Mouse (Mus musculus): ENCODE measurements around the gene Gnl2. TPM values are rescaled to one million over a fixed set of nuclear protein-coding genes. Genes with fewer than 3 reads are reported as not detected.

The Gnl2 gene
- total RNA-seq (2015) (87.0 and 101 TPM in 2 replicates), total RNA-seq (2017) (133 and 205 TPM in 2 replicates)

DNA sequence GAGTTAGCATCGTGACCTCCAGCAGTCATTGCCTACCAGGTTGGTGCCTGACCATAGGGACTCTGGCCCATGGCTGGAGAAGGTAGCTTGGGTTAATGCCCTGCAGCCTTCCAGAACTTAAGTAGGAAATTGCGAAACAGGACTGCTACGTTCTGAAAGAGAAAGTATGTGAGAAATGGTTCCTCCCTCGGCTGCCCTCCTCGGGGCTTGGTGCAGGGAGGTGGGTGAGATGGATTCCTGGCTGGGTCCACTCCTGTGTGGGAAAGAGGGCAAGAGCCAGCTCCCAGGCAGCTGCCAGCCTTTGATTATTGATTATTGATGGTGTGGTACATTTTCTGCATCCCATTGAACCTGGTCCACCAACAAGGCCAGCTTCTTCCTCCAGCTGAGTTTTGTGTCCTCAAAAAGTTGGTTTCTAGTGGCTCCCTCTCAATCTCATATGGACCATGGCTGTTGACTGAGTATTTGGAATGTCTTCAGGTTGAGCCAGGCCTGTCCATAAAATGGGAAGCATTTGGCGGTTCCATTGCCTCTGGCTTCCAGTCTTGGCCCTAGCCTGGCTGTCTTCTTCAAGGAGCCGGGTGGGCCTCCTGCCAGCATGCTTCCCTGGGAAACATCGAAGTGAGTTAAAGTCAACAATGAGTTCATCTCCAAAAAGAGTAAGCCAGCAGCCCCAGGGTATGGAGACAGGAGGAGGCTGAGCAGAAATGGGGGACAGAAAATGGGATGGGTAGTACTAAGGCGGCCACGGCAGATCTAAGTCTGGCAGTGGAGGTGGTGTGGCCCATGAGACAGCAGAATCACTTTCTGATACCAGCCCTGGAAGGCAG, at the start of gene Gnl2:
Gnl2 (plus strand) TSS at position 780 of the 830 bp plus-strand sequence.
- peak; percentile 86 for ATAC-seq (replicated peaks; ENCODE audit: poor library complexity)

DNA sequence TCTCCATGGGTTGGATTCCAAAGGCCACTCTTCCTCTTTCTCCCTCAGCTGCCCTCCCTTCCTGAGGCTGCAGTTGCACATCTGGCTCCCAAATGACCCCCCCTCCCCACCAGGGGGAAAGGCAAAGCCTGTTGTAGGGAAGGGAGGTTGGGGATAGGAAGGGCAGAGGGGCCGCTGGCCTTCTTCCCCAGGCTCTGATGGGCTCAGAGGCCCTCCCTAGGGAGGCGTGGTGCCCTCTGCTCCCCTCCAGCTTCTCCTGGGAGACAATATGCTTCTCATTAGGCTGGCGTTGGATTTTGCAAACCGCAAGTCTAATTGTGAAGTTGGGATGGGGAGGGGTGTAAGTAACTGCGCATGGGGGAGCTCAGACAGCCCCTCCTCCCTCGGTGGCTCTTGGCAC, 47.7 kb upstream of the Gnl2 start:
- peak; percentile 23; the same call in 1 of the 2 replicates for ATAC-seq (replicated peaks; ENCODE audit: poor library complexity)

- ATAC-seq (replicated peaks; ENCODE audit: poor library complexity), result peak; percentile 68
Observed at GRCm38 (mm10) chr4:124969219-124969848, 47.1 kb upstream of the Gnl2 start.

- ATAC-seq (replicated peaks; ENCODE audit: poor library complexity), result no peak
Observed at GRCm38 (mm10) chr4:124970194-124970593, 46.2 kb upstream of the Gnl2 start.

DNA sequence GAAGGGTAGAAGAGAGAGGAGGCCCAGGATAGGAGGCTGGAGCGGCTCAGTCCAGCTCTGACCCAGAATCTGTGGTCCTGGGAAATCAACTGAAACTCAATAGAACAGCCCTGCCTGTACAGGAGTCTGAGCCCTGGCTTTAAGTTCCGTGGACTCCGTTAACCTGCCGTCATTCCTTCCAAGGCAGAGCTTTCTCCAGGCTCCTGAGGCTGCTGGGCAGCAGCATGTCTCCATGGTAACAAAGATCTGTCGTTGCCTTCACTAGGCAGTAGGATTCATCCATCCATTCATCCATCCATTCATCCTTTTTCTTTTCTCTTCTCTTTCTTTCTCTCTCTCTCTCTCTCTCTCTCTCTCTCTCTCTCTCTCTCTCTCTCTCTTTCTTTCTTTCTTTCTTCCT, 45.7 kb upstream of the Gnl2 start:
- no peak for ATAC-seq (replicated peaks; ENCODE audit: poor library complexity)

DNA sequence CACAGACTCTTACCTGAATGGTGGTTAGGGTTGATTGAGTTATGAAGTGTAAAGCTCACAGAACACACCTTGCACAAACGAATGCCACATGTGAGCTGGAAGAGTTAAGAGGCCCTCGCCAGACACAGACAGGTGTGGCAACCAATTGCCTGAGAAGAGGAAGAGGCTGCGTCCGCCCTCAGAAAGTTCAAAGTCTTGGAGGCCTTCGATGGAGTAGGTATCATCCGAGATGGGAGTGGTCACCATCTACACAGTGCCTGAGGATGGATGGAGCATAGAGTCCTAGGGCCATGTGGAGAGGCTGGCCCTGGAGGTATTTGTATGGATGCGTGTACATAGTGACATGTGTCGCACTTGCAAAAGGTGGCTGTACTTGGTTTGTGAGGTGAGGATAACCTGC, 45.3 kb upstream of the Gnl2 start:
- ATAC-seq (replicated peaks; ENCODE audit: poor library complexity), result no peak

DNA sequence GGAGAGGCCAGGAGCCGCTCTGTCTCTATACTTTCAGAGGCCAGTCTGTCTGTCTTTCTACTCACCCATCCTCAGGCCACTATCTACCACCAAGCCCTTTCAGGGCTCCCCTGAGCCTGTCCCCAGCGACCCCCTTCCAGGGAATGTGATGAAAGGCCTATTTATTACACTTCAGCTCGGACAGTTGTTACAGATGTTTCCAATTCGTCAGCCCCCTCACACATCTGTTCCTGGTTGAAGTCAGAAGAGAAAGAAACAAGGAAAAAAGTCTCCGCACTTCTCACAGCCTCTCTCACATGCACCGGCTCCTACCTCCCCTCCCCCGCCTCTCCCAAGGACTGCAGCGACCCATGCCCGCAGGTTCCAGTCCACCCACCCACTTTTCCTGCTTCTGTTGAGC, 44.1 kb upstream of the Gnl2 start:
- no peak for ATAC-seq (replicated peaks; ENCODE audit: poor library complexity)

DNA sequence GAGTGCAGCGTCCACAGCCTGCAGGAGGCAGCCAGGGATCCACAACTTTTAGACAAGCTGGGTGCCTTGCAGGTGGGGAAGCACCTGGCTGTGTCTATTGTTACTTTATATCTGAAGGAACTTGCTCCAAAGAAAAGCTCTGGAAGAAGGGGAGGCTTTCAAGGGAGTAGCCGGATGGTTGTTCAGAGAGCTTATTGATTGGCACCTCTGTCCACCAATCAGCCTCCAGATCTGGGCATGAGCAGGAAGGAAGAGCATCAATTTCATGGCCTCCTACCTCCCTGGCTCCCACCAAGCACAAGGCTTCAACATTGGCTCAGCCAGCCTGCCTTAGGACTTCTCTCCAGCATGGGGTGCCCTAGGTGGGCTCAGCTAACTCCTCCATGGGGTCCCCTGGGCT, 43.1 kb upstream of the Gnl2 start:
- no peak for ATAC-seq (replicated peaks; ENCODE audit: poor library complexity)

GRCm38 (mm10) chr4:124978201-124978600, 38.2 kb upstream of the Gnl2 start:
- no peak for ATAC-seq (replicated peaks; ENCODE audit: poor library complexity)

DNA sequence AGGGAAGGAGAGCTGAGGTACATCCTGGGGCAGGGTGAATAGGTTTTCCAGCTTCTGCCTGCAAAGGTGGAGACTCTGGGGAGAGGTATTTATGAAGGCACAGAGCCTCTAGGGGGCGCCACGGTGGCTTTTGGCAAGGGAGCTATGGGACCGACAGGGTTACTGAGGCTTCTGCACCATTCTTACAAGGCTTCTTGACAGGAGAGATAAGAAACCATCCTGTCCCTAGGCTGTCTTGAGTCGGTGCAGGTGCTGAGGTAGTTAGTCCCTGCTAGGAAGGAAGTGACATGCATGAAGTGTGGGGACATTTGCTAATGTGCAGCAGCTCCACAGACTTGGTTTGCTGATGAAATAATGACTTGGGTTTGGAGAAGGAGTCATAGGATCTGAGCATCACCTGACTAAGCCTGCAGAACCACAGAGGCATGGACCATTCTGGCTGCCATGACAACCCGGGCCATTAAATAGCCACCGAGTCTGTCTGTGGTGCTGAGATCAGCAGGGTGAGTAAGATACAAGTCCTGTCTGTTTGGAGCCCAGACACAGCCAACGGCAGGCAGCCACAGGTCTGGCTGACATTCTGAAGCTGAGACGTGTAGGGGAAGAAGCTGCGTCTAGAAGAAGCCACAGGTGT, 32.4 kb upstream of the Gnl2 start:
- peak; percentile 76 for ATAC-seq (replicated peaks; ENCODE audit: poor library complexity)

DNA sequence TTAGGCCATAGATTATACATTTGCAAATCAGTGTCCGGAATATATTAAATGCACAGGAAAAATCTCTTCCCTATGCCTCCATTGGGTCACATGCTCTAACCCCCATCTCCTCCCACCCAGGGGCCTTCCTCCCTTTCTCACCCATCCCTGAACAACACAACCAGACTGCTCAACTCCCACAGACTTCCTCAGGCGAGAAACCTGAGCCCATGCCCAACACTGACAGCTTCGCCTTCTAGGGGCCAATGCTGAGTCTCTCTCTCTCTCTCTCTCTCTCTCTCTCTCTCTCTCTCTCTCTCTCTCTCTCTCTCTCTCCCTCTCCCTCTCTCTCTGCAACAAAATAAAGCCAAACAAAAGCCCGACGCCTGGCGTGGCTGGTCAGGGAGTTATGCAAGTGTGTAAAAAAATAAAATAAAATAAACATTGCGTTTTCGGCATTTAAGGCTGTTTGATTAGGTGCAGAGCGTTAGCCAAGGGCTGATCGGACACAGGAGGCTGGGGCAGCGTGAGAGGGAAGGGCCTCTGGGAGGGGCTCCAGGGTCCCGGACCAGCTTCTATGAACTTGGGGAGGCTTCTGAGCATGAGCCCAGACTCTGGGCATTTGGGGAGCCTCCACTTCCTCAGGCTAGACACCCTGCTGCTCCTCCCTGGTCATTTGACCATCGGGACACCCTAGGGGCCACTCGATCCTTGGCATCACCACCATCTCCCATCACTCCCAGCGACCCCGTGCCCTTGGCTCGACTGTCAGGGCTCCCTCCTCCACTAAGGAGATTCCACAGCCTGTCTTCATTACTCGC, 31.3 kb upstream of the Gnl2 start:
- no peak for ATAC-seq (replicated peaks; ENCODE audit: poor library complexity)

DNA sequence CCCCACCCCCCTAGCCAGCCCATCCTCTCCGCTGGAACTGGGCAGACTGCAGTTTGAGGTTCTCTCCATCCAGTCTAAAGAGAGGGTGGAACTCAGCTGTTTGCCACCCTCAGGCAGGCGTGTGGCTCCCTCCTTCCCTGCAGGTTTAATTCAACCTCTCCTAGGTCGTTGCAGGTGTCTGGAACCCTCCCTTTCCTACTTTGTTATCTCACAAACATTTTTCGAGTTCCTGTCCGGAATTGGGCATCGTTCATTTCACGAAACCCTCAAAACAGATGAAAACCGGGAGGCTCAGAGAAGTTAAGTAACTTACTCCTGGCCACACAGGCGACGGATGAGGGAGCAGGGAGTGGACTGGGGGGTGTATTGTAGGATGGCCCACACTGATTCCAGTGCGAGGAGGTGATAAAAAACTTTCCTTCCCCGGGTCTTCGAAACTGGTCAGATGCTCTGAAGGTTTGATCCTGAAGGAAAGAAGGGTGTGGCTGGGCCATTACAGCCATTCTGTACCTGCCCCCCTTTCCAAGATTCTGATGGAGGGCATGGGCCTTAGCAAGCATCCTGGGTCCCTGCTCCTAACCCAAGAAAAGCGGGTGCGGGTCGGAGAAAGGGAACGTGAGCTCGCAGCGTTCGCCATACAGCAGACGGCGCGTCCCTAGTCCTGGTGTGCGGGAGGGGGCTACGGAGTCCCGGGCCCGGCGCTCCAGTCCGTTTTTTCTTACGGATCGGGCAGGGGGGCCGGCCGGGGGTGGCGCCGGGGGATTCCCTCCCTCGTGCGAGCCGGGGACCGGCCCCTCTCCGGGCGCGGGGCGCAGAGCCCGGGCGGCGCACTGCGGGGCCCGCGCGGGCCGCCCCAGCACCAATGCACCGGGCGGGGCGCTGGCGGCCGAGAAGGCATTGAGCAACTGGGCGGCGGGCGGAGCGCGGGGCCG, 30.4 kb upstream of the Gnl2 start, which contains the start of gene Rspo1:
Rspo1 (plus strand) TSS at position 760 of the 932 bp plus-strand sequence.
- ATAC-seq (replicated peaks; ENCODE audit: poor library complexity), result no peak

DNA sequence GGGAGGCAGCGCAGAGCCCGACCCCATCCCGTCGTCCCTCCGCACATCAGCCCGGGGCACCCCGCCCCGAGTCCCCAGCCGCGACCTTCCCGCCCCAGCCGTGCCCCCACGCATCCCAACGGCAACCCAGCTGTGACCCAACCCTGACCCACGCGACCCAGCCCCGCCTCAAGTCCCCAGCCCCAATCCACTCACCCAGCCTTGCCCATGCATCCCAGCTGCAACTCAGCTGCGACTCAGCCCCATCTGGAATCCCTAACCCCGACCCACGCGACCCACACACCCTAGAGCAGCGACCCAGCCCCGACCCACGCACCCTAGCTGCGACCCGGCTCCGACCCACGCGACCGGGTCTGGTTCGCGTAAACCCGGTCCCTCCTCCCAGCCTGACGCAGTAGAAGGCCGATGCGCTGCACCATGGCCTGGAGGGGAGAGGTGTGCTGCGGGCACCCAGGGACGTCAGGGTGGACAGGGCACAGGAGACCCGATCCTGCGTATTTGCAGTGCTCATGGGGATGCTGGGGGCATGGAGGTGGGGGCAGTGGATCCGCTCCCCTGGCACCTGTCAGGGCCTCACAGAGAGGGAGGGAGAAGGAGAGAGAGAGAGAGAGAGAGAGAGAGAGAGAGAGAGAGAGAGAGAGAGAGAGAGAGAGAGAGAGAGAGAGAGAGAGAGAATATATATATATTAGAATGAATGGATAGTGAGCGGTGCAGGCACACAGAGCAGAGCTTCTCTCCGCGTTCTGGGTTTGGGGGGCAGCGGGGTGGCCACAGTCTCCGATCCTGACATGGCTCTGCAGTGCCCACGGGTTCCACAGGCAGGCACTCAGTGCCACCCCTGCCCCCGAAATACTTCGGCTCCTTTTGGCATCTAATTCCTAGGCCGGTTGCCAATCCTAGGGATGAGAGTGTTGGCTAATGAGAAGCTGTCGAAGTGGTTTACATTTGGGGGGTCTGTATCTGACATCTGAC, 29.4 kb upstream of the Gnl2 start:
- ATAC-seq (replicated peaks; ENCODE audit: poor library complexity), result no peak

GRCm38 (mm10) chr4:124987711-124988097, 28.7 kb upstream of the Gnl2 start:
- ATAC-seq (replicated peaks; ENCODE audit: poor library complexity), result no peak

- ATAC-seq (replicated peaks; ENCODE audit: poor library complexity), result no peak
Observed at GRCm38 (mm10) chr4:124988382-124988781, 28.0 kb upstream of the Gnl2 start.

DNA sequence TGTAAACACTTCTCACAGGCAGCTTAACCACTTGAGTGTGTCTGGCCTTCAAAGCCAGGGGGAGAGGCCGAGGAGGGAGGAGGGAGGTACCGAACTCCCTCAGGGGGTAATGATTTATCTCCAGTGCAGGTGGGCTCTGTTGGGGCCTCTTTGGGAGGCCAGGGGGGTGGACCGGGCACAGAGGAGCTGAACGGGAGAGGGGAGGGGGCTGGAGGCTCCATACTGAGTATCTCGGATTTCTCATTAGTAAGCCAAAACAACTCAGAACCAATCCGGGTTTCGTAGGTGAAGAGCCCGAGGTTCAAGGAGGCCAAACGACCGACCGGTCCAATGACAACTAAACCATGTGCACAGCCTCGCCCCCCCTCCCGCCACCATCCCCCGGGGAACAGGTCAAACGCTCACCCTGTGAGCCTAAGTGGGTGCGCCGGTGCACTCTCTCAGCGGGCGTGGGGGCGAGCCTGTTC, 26.6 kb upstream of the Gnl2 start:
- ATAC-seq (replicated peaks; ENCODE audit: poor library complexity), result no peak; the same call in 1 of the 2 replicates

- ATAC-seq (replicated peaks; ENCODE audit: poor library complexity), result peak; percentile 56
Observed at GRCm38 (mm10) chr4:124990325-124990724, 26.1 kb upstream of the Gnl2 start.

- peak; percentile 90 for ATAC-seq (replicated peaks; ENCODE audit: poor library complexity)
Observed at GRCm38 (mm10) chr4:124997479-124998147, 18.8 kb upstream of the Gnl2 start.
